Mouse (Mus musculus) thymus, postnatal 36 days (tissue): ENCODE results near the gene Ifna16.

ENCODE experiments used
- DNase-seq, 2 experiments: peaks; one replicate each; pipeline ENCODE4 v3.0.0; 2022; ENCODE audit warnings: mixed read lengths in 2 of 2

Ifna16 gene

DNA sequence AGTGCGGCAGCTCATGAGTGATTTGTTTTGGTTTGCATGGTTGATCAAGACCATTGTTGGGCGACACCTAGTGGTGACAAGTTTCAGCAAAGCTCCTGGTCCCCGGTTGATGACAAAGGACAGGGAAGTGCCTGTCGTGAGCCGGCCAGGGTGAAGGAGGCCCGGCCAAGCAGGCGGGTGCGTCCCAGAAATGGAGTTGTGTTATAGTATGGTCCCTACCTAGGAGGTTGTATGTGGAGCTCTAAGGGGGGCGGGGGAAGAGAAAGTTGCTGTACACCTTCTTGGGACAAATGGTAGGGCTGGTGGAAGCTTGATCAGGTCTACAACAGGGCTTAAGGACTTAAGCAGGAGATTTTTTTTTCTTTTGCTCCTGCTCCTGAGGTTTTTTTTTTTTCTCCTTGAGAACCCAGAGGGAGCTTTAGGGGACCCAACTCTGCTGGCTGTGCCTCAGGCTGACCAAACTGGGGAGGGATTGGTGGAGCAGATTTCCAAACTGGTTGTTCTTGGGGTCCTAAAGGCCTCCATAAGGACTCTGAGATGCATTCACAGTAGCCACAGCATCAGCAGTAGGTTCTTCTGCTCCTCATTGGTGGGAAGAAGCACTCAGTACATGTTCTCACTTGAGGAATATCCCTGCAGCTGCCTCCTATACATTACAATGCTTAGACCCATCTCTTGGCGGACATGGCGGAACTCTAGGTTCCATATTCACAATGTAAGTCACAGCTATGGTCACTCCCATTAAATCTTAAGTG, 35.5 kb downstream of the Ifna16 start:
- peak; percentile 78 to 90 for DNase-seq

DNA sequence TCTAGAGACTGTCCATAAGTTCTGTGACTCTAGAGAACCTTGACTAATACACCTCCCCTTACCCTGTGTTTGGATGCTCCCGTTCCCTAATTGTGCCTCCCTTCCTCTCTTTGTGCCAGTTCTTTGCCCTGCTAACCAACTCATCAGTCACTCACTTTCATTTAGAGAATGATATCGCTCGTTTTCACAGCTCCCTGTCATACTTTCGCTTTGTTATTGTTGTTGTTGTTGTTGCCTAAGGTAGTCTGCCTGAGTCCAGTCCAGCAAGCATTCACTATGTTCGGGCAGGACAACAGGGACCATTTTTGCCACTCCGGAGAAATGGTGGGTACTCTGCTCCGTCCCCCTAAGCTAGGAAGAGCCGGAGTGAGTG, 36.0 kb downstream of the Ifna16 start:
- DNase-seq, result no peak

DNA sequence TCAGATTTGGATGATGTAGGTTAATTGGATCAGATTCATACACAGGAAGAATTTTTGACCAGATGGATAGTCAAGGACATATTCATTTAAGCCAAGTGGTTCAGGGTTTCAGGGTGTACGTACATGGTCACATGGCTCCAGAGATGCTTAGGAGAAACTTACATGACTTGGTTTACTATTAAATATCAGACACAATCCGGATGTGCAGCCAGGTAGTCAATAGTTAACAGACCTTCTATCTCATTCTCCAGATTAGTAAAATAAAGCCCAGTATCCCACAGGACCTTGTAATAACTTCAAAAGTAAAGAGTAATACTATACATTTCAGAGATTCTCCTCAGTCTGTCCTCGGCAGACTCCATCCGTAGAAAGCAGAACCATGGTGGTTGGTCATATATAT, 42.4 kb downstream of the Ifna16 start, which contains the start of gene C87499:
TSS of gene C87499 (minus strand) at position 101 of the 400 bp plus-strand sequence.
- DNase-seq, result no peak
